Mouse (Mus musculus): ENCODE results near the gene Cnga1.

Cnga1 gene

DNA sequence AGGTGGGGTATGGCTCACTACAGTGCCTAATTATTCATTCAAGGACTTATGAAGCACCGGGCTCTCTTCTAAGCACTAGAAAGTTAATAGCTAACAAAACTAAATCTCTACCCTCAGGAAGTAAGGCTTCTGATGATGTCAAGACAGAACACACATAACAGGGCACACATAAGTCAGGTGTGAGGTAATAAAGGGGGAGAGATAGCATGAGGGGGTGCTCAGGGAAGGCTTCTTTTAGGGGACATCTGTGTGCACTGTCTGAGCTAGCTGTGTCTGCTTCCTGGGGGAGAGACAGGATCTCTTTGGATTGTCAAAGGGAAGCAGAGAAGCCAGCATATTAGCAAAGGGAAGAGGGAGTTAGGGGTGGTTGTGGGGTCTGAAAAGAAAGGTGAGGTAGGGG, at the start of gene Cnga1:
Cnga1 (minus strand) TSS at position 101 of the 400 bp plus-strand sequence.
- no peak for DNase-seq (ENCODE audit: low spot score)

DNA sequence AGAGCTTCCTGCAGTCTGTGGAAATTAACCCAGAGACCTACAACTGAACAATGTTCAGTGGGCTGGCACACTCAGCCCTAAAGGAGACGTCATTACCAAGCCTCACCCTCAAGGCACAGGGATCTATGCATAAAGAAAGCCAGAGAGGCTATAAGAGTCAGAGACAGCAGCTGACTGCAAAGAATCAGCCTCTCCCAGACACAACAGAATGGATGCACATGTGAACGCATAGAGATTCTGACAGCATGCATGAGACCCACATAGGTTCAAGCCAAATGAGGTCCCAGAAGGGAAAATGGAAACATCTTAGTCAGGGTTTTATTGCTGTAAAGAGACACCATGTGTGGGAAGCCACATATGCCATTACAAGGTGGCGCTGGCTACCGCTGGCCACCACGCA, 46.4 kb upstream of the Cnga1 start:
- no peak for DNase-seq (ENCODE audit: low spot score)

DNA sequence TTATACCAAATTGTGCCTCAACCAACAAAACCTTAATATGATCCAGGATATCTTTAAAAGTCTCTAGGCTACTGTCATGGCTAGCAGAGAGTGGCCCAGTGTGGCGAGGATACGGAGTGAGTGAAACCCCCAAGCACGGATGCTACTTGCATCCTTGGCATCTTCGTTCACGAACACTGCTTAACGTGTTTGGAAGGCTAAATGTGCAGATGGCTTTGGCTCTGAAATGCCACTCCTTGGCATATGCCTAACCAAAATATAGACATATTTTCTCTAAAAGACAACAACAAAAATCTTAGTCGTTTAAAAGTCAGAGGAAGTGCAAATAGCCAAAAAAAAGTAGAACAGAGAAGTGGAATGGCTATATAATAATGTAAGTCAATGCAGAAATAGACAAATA, 45.5 kb upstream of the Cnga1 start:
- DNase-seq (ENCODE audit: low spot score) = no peak

DNA sequence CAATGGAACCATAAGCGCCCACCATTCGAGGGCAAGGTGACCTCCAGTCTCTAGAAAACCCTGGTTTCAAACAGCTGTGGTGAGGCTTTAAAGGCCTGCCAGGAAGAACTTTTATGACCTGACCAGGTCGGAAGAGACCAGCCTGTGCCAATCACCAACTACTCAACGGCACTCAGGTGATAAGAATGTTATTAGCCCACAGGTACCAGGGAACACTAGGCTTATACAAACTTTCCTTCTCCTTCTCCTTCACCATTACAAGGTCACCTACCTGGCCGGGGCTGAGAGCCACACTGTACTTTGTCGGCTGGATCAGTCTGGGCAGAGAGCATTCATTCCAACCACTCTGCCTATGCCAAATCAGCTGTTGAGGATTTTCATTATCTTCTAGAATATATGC, 37.4 kb upstream of the Cnga1 start:
- DNase-seq (ENCODE audit: low spot score) = no peak

DNA sequence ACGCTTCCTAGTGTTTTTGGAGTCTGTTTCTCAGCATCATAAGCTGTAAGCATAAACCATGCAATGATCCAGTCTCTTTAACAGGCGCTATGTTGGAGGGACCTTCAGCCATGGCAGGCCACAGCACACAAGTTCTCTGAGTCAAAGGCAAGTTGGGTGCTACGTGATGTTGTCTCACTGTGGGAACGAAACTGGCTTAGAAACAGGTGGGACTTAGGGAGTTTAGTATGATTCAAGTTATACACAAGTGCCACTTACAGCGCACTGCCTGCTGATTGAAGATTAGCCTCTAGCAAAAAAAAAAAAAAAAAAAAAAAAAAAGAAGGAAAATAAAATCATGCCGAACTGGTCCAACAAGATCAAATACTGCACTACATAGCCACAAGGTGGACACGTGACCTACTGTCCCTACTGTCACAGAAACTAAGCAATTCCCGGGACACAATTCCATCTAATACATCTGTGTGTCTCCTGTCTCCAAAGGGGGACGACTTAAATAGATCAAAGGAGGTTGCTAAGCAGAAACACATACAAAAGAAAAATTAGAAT, 31.0 kb upstream of the Cnga1 start:
- DNase-seq (ENCODE audit: low spot score) = no peak

DNA sequence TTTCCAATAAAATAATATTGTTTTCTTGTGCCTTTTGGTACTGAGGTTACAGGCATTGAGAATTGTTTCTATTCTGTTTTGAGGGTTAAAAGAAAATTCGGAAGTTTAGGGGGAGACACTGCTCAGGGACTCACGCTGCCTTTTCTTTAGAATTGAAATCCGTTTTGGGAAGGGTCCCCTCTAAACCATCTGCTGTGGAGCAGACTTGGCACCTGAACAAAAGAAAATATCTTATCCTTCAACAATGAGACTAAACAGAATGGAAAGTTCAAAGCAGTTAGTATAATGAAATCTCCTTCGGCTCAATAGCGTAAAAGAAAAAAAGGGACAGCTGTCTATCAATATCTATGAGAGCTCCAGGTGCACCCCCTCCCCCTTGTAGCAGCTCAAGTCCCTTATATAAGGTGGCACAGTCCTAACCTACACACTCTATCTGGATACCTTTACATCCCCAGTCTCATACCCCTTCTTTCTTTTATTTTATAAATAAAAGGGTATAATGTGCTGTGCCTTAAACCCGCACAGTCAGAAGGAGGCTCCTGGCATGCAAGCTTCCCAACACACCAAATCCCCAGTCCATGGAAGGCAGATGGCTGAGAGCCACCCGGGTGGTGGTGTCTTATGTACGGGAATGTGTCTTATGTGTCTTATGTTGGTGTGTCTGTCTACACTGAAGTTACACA, 27.1 kb upstream of the Cnga1 start:
- no peak for DNase-seq (ENCODE audit: low spot score)

DNA sequence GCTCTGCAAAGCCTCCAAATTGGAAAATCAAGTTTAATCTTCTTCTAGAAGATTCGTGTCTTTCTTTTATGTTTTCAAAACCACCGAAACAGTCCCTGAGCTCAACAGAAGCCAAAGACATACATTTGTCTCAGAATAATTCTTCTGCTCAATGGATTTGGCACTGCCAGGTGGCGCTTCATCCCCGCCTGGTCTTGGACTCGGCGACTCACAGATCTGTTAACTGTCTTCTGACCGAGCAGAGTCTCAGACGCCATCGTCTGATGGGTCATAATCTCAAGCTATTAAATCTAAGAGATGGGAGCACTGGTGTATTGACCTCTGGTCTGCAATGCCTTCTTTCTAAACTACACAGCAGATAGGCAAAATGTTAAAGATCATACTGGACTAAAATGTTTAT, 24.3 kb upstream of the Cnga1 start:
- DNase-seq (ENCODE audit: low spot score) = no peak

DNA sequence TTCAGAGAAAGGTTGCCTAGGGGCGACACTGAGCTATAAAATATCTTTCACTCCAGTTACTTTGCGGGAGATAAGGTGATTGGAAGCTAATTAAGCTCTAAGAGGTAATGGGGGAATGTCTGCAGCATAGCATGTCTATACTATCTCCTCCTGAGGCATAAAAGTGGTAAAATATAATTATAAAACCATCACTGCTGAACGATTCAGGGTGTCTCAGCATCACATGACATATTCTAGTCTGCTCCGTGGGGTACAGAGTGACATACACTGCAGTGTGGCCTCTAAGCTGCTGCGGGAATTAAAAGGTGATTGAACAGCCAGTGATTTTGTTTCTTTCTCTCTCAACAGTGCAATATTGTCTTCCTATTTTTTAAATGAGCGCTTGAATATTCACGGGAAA, 22.4 kb upstream of the Cnga1 start:
- no peak for DNase-seq (ENCODE audit: low spot score)

DNA sequence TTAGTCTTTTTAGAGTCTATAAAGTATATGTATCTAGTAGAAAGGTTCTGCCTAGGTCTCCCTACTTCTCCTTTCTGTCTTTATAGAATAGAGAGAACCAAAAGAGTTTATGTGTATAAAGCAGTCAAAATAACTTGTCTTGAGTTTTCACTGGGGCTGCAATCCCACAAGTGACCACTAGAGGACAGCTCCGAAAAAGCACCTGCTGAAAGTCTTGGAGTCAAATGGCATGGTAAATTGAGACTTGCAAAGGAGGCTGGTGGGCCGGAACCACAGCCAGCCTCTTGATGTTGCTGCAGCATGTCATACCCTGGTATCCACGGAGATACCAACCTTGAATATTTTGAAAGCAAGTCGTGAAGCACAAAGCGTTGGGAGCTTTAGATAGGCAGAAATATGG, 21.2 kb upstream of the Cnga1 start:
- DNase-seq (ENCODE audit: low spot score) = peak; percentile 59

DNA sequence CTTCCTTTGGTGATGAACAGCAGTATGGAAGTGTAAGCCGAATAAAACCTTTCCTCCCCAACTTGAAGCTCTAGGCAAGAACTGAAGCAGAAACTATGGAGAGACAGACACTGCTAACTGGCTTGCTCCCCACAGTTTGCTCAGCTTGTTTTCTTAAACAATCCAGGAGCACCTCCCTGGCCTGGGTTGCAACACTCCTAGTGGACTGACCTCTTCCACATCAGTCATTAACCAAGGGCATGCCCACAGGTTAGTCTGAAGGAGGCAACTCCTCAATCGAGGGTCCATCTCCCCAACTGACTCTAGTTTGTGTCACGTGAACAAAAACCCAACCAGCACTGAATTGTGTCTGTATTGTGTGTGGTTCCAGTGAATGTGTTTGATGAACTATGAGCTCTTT, 20.8 kb upstream of the Cnga1 start:
- no peak for DNase-seq (ENCODE audit: low spot score)

DNA sequence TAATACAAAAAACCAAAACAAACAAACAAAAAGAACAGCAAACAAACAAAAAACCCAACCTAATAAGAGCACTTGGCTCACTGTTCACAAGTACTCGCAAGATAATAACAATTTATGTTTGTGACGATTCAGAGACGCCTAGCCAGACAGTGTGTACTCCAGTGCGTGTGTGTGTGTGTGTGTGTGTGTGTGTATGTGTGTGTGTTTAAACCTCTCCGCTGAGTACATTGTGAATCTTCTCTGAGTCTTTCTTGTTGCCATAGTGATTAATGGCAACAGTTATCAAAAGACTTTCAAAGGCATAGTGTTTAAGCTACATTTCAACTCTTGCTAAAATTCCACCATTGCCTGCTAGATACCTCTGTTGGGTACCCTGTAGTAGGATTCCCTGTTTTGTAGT, 20.1 kb upstream of the Cnga1 start:
- DNase-seq (ENCODE audit: low spot score) = no peak

DNA sequence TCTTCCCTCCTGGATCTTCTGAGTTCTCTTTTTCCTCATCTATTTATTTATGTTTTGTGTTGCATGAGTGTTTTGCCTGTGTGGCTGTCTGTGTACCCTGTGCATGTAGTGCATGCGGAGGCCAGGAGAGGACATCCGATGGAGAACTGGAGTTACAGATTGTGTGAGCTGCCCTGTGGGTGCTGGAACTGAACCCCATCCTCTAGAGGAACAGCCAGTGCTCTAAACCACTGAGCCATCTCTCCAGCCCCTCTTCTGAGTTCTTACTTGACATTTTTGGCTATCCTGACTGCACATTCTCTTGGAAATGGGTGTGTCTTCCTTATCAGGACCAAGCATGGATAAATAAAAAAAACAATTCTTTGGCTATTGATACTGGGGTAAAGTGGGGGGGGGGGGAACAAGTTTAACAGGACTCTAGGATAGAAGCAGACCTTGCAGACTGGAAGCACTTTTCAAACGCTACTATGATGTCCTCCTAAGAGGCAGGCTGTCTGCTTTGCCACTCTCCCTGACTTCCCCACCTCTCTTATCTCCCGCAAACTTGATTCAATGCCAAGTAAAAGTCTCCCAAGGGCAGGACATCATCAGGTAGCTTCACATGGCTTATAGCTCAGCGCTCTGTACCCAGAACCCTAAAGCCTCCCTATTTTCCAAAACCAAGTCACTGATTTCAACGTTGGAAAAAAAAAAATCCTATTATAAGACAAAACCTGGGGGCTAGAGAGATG, 17.1 kb upstream of the Cnga1 start:
- DNase-seq (ENCODE audit: low spot score) = no peak

DNA sequence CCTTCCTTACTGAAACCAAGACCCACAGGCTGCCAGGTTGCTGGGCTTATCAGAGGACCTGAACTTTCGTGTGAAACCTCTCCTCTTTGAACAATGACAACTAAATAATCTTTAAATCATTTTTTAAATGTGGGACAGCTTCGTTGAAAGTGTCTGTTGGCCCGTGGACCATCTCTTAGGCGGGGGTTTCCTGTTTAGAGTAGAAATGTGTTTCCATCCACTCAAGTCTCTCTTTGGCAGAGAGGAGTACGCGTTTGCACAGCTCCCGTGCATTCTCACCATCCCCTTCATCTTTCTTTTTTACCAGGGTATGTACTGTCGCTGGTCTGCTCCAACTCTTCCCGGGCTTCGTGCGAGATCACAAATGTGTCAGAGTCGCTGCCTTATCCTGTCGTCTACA, 14.3 kb upstream of the Cnga1 start:
- DNase-seq (ENCODE audit: low spot score) = no peak

DNA sequence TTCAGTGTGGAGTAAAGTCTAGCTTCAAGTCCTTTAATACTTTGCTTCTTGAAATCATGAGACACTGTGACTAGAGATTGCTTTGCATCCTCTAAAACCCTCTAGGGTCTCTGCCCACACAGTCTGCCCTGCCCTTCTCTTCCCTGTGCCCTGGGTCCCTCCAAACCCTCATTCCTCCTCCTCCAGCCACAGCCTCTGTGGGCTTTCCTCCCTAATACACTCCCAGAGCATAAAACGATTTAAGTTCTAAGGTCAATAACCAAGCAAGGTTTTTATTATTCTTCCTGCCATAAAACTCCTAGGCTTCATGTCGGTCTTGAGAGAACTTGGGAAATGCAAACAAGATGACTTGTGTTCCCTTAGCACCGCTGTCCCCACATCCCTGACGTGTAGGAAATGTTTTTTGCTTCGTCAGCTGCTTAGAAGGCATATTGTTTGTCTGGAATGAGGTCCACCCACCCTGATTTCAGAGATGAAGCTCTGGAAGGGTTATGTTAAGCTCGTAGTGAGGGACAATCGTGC, 12.3 kb upstream of the Cnga1 start:
- no peak for DNase-seq (ENCODE audit: low spot score)

DNA sequence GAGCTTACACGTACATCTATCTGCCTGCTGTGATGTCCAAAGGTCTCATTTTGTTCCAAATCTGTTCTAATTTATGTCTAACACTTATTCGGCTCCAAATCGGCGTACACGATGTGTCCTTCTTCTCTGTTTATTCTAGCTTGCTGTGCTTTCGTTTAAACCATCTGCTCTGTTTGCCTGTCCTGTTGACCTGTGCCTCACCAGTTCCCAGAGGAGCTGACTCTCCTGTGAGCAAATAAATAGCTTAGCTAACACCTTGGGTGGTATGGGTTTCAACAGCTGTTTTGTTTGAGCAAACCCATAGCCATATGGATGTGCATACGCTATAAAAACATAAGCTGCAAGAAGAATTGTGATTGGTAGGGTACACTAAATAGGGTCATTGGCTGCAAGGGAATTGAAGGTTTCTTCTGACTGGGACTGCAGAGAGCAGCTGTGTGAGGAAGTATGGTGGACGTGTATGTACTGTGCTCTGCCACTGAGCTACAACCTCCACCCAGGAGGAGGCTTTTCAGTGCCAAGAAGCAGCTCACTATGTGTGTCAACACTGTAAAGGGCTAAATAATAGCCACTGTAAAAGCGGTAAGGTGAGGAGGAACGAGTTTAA, 9.1 kb upstream of the Cnga1 start:
- no peak for DNase-seq (ENCODE audit: low spot score)

DNA sequence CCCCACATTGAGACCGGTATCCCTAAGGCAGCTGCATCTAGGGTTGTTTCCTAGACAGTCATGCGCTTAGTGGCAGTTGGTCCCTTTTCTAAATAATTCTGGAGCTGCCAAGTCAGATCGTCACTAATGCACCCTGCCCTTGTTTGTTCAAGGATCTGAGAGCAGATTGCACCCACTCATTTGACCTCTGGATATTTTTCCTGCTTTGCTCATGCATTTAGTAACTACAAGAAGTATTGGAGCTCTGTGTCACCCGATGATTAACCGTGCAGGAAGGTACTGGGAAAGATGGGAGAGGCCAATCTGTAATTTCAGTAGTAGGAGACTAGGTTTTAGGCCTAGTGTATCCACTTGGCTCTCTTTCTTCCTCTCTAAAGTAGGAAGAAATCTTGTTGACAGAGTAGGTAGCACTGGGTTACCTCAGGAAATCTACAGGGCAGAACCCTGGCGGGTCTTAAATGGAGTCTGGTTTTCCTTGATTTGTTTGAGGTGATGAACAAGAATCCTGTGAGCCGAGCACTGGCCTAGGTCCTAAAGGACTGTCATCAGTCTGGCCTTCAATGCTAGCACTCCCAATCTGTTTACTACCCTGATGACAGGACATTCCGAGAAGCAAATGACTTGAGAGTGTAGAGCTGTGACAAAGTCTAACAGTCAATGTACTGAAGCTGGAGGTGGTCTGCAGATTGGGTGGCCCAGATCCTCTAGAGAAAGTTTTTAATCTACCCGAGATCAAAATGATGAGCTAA, 5.1 kb upstream of the Cnga1 start:
- DNase-seq (ENCODE audit: low spot score) = no peak

DNA sequence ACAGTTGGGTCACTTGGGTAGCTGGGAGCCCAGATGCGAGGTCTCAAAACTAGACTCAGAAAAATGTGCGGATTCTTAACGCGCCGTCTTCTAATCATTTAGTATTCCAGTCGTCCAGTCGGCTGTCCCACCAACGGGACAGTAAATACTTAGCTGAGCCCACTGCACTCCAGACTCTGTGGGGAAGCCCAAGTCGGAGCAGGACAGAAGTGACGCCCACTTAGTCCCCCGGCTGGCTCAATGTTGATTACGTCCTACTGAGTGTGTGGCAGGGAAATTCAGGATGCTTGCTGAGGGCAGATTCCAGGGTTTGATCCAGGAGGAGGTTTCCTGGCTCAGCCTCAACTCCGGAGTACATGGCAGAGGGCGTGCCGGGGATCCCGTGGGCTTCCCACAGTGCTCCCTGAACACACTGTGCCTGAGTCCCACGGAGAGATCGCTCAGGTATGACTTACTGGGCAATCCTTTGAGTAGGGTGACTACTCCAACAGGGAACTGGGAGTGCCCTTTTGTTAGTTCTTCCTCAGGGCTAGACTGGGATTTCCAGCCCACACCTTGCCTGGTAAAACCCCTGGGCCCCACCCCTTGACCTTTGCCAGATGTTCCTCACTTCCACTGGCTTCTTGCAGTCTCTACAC, 4.0 kb upstream of the Cnga1 start:
- DNase-seq (ENCODE audit: low spot score) = no peak

DNA sequence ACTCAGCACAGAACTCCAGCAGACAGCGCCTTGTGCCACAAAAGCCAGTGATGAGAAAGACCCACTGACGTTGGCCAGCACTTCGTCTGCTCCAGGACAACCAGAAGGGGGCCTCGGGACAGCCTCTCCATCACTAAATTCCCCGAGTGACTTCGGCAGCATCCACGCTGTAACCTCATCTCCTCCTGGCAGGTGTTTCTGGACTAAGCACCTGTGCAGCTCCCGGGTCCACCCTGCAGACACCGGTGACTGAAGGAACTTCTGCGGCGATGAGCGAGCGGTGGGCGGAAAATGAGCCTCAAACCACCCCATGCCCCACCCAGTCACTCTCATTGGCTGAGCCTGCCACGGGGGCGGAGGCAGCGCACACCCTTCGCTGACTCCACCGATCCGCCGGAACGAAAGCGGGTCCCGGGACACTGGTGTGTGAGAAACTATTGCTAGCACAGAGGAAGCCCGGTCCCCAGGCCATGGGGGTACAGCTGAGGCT, 3.4 kb upstream of the Cnga1 start, which contains the start of gene Nipal1:
Nipal1 (plus strand) TSS at position 378 of the 490 bp plus-strand sequence.
- DNase-seq (ENCODE audit: low spot score) = peak; percentile 36

DNA sequence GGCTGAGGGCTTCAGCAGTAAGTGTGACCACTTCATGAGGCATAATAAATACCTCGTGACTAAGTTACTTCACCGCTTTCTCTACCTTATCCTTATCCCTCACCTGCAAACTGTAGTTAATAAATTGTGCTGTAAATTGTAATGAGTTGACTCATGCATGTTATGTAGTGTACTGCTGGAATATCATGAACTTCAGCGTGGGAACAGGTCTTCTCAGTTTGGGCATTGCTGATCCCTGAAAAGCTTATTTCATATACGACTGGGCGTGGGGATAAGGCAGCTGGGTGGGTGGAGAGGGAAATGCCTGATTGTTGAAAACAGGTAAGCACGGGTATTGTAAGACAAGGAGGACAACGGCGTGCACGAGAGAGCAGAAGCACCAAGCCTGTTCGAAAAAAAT, 2.9 kb upstream of the Cnga1 start:
- no peak for DNase-seq (ENCODE audit: low spot score)

DNA sequence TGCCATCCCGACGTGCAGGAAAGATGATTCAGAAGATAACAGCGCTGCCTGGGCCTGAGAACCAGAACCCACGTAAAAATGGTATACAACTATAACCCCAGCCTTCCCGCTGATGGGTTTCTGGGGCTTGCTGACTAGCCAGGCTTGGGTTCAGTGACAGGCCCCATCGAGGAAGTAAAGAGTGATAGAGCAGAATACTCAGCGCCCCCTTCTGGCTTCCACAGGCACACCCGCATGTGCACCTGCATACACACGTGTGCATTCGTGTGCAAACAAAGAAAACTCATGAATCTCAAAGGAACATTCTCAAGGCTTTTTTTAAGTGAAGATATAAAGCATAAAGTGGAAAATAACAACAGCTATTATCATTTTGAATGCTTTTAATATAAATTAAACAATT, 2.1 kb upstream of the Cnga1 start:
- DNase-seq (ENCODE audit: low spot score) = no peak

DNA sequence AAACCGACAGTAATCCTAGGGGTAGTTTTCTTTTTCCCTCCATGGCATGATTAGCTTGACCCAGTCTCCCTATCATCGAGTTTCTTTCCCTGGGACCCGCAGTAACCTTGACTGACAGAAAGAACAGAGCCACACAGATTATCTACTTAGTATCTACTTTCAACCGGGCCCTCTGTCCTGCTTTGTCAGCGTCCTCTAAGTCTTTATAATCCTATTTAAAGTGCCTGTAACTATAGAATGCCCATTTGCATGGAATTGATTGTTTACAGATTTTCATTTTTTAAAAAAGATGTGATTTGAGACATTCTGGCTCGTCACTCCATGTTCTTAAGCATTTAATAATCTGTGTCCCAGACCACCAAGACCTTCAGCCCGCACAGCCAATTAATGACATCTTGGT, 420 bp downstream of the Cnga1 start:
- no peak for DNase-seq (ENCODE audit: low spot score)

DNA sequence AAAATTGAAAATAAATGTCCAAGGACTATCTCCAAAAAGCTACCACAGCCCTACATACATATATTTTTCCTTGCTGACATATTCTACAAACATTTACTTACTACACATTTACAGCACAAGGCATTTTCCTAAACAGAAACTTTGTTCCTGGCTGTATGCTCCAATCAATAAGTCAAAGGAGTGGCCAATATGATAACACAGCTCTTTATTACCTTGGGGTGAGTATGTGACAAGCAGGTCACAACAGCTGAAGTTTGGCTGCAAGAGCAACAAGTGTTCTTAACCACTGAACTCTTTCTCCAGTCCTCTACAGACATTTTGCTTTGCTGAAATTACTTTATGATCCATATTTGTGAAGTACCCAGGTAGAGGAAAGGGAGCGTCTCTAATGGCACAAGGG, 4.0 kb downstream of the Cnga1 start:
- no peak for DNase-seq (ENCODE audit: low spot score)

All from ovary, postnatal 14 days (tissue).